Mouse (Mus musculus) heart, embryonic 14.5 days (tissue): ENCODE results near the gene Hoxd1. TPM values are rescaled to one million over a fixed set of nuclear protein-coding genes. Genes with fewer than 3 reads are reported as not detected.
A peak's percentile ranks its signal among the peaks of the same experiment; 100 is the strongest.

Experiments
- ATAC-seq: fragments of 200-750 bp; cut with Nextera tagmentation; 2 replicates; pipeline ENCODE4 v1.8.0; 2017; ENCODE audit warnings: low read depth, moderate TSS enrichment; ENCODE audit not compliant: insufficient number of reproducible peaks, insufficient read depth, low FRiP score
- H3K27ac ChIP-seq, 2 experiments: fragments of 200-500 bp in 1 of 2; fragments of 300-500 bp in 1 of 2; sonication (generic) in 1 of 2; replicated peaks in 1 of 2; 2 replicates each; pipeline ENCODE4 v1.5.1; 2012 to 2014; ENCODE audit warnings: low read depth in 2 of 2, low read length in 2 of 2, control low read depth in 1 of 2, mild to moderate bottlenecking in 1 of 2, mixed read lengths in 1 of 2; ENCODE audit not compliant: control insufficient read depth in 1 of 2, insufficient read depth in 1 of 2
- H3K27me3 ChIP-seq: fragments of 300-500 bp; sonication (generic); 2 replicates; pipeline ENCODE4 v1.6.1; 2014; ENCODE audit warnings: mild to moderate bottlenecking, low read length, control low read depth; ENCODE audit not compliant: control insufficient read depth, insufficient read depth
- H3K36me3 ChIP-seq: fragments of 300-500 bp; sonication (generic); 2 replicates; pipeline ENCODE4 v1.6.1; 2014; ENCODE audit warnings: mild to moderate bottlenecking, control low read depth, low read length, mixed read lengths; ENCODE audit not compliant: control insufficient read depth, insufficient read depth
- H3K4me1 ChIP-seq, 2 experiments: fragments of 200-500 bp in 1 of 2; fragments of 300-500 bp in 1 of 2; sonication (generic) in 1 of 2; 2 replicates each; pipeline ENCODE4 v1.6.1; 2012 to 2014; ENCODE audit warnings: low read length in 2 of 2, control low read depth in 1 of 2, mixed read lengths in 1 of 2; ENCODE audit not compliant: control insufficient read depth in 2 of 2, insufficient read depth in 2 of 2
- H3K4me2 ChIP-seq: fragments of 300-500 bp; sonication (generic); 2 replicates; pipeline ENCODE4 v1.6.1; 2014; ENCODE audit warnings: mild to moderate bottlenecking, low read length
- H3K4me3 ChIP-seq, 2 experiments: fragments of 200-500 bp in 1 of 2; fragments of 300-500 bp in 1 of 2; sonication (generic) in 1 of 2; 2 replicates each; pipeline ENCODE4 v1.5.1; 2012 to 2014; ENCODE audit warnings: low read length in 2 of 2, mild to moderate bottlenecking in 2 of 2, control low read depth in 1 of 2, low read depth in 1 of 2, moderate library complexity in 1 of 2; ENCODE audit not compliant: control insufficient read depth in 1 of 2, insufficient read depth in 1 of 2
- H3K9ac ChIP-seq: fragments of 300-500 bp; sonication (generic); 2 replicates; pipeline ENCODE4 v1.6.1; 2014; ENCODE audit warnings: mild to moderate bottlenecking, low read length
- H3K9me3 ChIP-seq: fragments of 300-500 bp; sonication (generic); 2 replicates; pipeline ENCODE4 v1.6.1; 2016; ENCODE audit warnings: low read length, control low read depth; ENCODE audit not compliant: control insufficient read depth
- WGBS: fragments of 180-500 bp; shearing (Covaris S2); extraction: QIAGEN DNeasy Blood & Tissue Kit; methylation state at CpG from one replicate; pipeline ENCODE4 v1.1.7; 2014; 5-methylcytosine and 5-hydroxymethylcytosine counted together
- polyA plus RNA-seq: library from polyadenylated mRNA; unstranded; fragments of >200 nt; fragmentation: Nextera tagmentation; extraction: Ambion mirVana; gene quantifications from 2 replicates; pipeline ENCODE4 v1.2.1, GENCODE M21; 2014

Gene Hoxd1
- polyA plus RNA-seq, 1 experiment from 2014 or later, result not detected

- Histone ChIP-seq H3K36me3 (no peaks in the 10 kb centered on the region), H3K4me2 (peak overlapping the region; percentile 55), H3K27ac (no peak overlapping the region), H3K9me3 (no peaks in the 10 kb centered on the region), H3K4me3 (peak overlapping the region in 1 of 2 experiments; percentile 19; a peak in 1 of 4 replicates), H3K9ac (no peak overlapping the region), H3K4me1 (peaks cover 0 to 7% of the 10 kb centered on the region in 2 experiments; a peak in 3 of 4 replicates), H3K27me3 (peaks cover 99% of the 10 kb centered on the region)
- WGBS, result 2% methylated on average over 25 of the region's 25 CpGs
- no peak for ATAC-seq
Measured at GRCm38 (mm10) chr2:74727640-74728302, 35.0 kb upstream of the Hoxd1 start.

- Histone ChIP-seq H3K4me2 (no peak overlapping the region), H3K9me3 (no peaks in the 10 kb centered on the region), H3K9ac (no peak overlapping the region), H3K4me1 (peaks cover 0 to 10% of the 10 kb centered on the region in 2 experiments; a peak in 3 of 4 replicates), H3K36me3 (no peaks in the 10 kb centered on the region), H3K27me3 (peaks cover 99% of the 10 kb centered on the region), H3K27ac (no peak overlapping the region), H3K4me3 (no peak overlapping the region)
- ATAC-seq, result no peak
- 8% methylated on average over 13 of the region's 13 CpGs for WGBS
Measured at GRCm38 (mm10) chr2:74728303-74728680, 34.5 kb upstream of the Hoxd1 start.

- Histone ChIP-seq H3K9me3 (no peaks in the 10 kb centered on the region), H3K9ac (no peak overlapping the region), H3K36me3 (no peaks in the 10 kb centered on the region), H3K4me2 (no peak overlapping the region), H3K4me1 (peaks cover 0 to 10% of the 10 kb centered on the region in 2 experiments; a peak in 3 of 4 replicates), H3K4me3 (no peak overlapping the region), H3K27me3 (peaks cover 98% of the 10 kb centered on the region), H3K27ac (no peak overlapping the region)
- 10% methylated on average over 8 of the region's 8 CpGs for WGBS
- no peak for ATAC-seq
Measured at GRCm38 (mm10) chr2:74730331-74730730, 32.4 kb upstream of the Hoxd1 start.

GRCm38 (mm10) chr2:74731055-74731454, 31.7 kb upstream of the Hoxd1 start:
- no peak overlapping the region for H3K9ac ChIP-seq
- H3K36me3 ChIP-seq, result no peaks in the 10 kb centered on the region
- H3K27ac ChIP-seq, result no peak overlapping the region
- H3K4me3 ChIP-seq, result no peak overlapping the region
- no peaks in the 10 kb centered on the region for H3K9me3 ChIP-seq
- H3K27me3 ChIP-seq, result peaks cover 98% of the 10 kb centered on the region
- no peak overlapping the region for H3K4me2 ChIP-seq
- ATAC-seq, result no peak
- H3K4me1 ChIP-seq, result peaks cover 0 to 12% of the 10 kb centered on the region in 2 experiments; a peak in 3 of 4 replicates

GRCm38 (mm10) chr2:74731799-74732512, 30.8 kb upstream of the Hoxd1 start:
- no peak for ATAC-seq
- Histone ChIP-seq H3K4me2 (no peak overlapping the region), H3K27ac (no peak overlapping the region), H3K4me1 (peaks cover 0 to 15% of the 10 kb centered on the region in 2 experiments; a peak in 3 of 4 replicates), H3K9ac (no peak overlapping the region), H3K36me3 (no peaks in the 10 kb centered on the region), H3K27me3 (peaks cover 98% of the 10 kb centered on the region), H3K9me3 (no peaks in the 10 kb centered on the region), H3K4me3 (no peak overlapping the region)
- WGBS, result 7% methylated on average over 9 of the region's 9 CpGs

- Histone ChIP-seq H3K27ac (no peak overlapping the region), H3K4me2 (peak overlapping the region; percentile 31), H3K36me3 (no peaks in the 10 kb centered on the region), H3K4me3 (peak overlapping the region in 1 of 2 experiments; percentile 16; a peak in 2 of 4 replicates), H3K27me3 (peaks cover 98% of the 10 kb centered on the region), H3K9ac (no peak overlapping the region), H3K9me3 (no peaks in the 10 kb centered on the region), H3K4me1 (peaks cover 0 to 11% of the 10 kb centered on the region in 2 experiments; a peak in 3 of 4 replicates)
- WGBS, result under 1% methylated on average over 52 of the region's 52 CpGs
- no peak for ATAC-seq
Measured at GRCm38 (mm10) chr2:74732513-74733316, 30.1 kb upstream of the Hoxd1 start.

GRCm38 (mm10) chr2:74733317-74733661, 29.5 kb upstream of the Hoxd1 start:
- peaks cover 0 to 11% of the 10 kb centered on the region in 2 experiments; a peak in 3 of 4 replicates for H3K4me1 ChIP-seq
- peaks cover 98% of the 10 kb centered on the region for H3K27me3 ChIP-seq
- under 1% methylated on average over 16 of the region's 16 CpGs for WGBS
- no peak overlapping the region for H3K4me2 ChIP-seq
- H3K36me3 ChIP-seq, result no peaks in the 10 kb centered on the region
- H3K27ac ChIP-seq, result no peak overlapping the region
- no peak overlapping the region for H3K4me3 ChIP-seq
- ATAC-seq, result no peak
- no peak overlapping the region for H3K9ac ChIP-seq
- H3K9me3 ChIP-seq, result no peaks in the 10 kb centered on the region
